Mouse (Mus musculus): ENCODE data around the gene Zmynd19. TPM values are rescaled to one million over a fixed set of nuclear protein-coding genes. Genes with fewer than 3 reads are reported as not detected.
A peak's percentile ranks its signal among the peaks of the same experiment; 100 is the strongest.

The Zmynd19 gene
- total RNA-seq (2021): 10 to 100 TPM; 38.0 to 40.9 TPM
- long read RNA-seq, experiment 1, transcript Zmynd19-201 (6 exons, 3,903 nt): major isoform, 7 of 14 reads
- long read RNA-seq, experiment 1, partial matches to known transcripts: 1 of 14 reads
- long read RNA-seq, experiment 1, other reads (novel, unspliced or antisense): 6 of 14 reads
- long read RNA-seq, experiment 2, partial matches to known transcripts: 1 of 6 reads
- long read RNA-seq, experiment 2, other reads (novel, unspliced or antisense): 4 of 6 reads

DNA sequence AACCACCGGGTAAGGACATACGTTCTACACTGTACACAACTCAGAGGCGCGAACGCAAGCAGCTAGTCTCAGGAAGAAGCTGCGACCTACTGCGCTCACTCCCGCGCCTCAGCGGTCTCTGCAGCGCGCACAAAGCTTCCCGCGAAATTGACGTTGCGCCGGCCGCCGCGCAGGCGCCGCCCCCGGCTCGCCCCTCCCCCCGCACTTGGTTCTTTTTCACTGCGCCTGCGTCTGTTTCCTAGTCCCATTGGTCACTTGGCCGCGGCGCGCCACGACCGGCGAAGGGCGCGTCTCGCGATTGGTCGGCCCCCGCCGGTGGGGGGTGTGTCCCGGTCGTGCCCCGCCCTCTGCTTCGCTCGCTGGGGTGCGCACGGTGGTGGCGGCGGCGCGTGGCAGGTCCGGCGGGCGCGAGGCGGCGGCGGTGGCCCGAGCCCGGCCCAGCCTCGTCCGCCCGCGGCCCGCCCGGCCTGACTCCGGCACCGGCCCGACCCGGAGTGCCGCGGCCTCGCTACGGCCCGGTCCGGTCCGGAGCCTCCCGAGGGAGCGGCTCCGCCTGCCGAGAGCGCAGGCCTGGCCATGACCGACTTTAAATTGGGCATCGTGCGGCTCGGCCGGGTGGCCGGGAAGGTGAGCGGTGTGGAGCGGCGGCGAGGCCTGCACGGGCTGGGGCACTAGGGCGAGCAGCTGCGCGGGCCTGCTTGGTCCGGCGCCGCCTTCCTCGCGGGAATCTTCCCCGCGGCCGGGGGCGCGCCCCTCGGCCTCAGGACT is at the start of gene Zmynd19:
Gene Zmynd19, plus strand, starts transcription at position 372 of the 768 bp plus-strand sequence.
- intact Hi-C loops (cut with DNase I): no loop called here
- DNase-seq (ENCODE audit: low spot score in 2 of 2): peak; percentile 98

DNA sequence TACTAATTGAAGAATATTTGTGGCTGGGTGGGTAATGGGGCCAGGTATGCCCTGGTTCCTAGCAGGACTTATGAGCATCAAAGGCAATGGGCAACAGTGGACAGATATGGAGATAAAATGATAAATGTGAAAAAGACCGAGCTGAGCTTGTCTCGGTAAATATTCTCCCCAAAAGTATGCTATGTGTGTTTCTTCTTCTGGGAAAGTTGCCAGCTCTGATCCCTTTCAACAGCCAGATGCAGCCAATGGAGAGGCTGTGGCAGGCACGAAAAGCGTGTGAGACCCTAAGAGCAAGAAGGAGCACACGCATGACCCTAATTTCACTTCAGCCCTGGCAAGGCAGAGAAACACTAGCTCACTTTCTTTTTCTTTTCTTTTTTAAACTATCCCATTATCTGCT is 48.5 kb upstream of the Zmynd19 start:
- intact Hi-C loops (cut with DNase I): loop anchor here (5.0 kb wide), 1 partner anchor 49 kb away; no protein-coding TSS in a partner anchor

DNA sequence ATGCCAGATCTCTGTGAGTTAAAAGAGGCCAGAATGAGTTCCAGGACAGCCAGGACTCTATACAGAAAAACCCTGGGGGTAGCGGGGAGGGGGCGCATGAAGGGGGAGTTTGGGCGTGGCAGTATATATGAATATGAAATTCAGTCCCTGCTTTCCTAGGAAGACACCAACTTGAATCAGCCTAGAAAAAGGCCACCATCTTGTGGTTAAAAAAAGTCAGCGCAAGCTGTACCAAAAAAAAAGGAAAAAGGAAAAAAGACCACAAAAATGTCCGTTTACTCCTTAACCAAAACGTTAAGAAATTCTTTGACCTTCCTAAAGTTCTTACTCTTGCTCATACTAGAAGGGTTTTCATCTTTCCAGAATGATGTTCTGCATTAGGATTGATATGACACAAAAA is 46.6 kb upstream of the Zmynd19 start:
- intact Hi-C loops (cut with DNase I): loop anchor here (5.0 kb wide), 1 partner anchor 51 kb away; no protein-coding TSS in a partner anchor
- DNase-seq (ENCODE audit: low spot score in 2 of 2): peak in 1 of 2 experiments; percentile 38

More for the DNA sequence above, 48.5 kb upstream of the Zmynd19 start:
- DNase-seq (ENCODE audit: low spot score in 2 of 2): peak; percentile 52 to 57

DNA sequence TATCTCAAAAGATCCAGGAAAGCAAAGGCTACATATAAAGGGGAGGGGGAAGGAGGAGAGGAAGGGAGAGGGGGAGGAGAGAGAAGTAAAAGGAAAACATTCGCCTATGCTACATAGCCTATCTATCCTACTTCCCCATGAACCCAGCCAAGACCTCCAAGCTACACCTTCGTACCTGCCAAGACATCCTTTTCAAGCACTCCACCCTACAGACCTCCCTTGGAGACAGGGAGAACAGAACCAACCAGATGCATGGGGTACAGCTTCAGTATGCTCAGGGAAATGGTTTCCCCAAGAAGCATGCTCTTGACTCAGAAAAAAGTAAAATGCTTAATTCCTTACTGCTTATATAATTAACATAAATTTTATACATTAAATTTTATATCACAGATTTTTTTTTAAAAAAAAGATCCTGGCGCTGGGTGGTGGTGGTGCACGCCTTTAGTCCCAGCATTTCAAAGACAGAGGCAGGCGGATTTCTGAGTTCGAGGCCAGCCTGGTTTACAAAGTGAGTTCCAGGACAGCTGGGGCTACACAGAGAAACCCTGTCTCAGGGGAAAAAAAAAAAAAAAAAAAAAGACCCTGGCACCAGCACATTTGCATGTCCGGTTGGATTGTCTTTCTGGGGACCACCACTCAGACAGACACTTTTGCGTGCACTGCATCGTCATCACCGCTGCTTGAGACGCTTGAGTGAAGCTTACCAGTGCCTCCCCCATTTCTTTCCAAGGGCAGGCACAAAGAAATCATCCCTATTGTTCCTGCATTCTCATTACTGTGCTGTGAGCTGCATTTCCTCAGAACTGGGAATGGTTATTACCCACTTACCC is 44.6 kb upstream of the Zmynd19 start:
- no peak for DNase-seq (ENCODE audit: low spot score in 2 of 2)
- intact Hi-C loops (cut with DNase I): loop anchor here (5.0 kb wide), 1 partner anchor 53 kb away; no protein-coding TSS in a partner anchor

DNA sequence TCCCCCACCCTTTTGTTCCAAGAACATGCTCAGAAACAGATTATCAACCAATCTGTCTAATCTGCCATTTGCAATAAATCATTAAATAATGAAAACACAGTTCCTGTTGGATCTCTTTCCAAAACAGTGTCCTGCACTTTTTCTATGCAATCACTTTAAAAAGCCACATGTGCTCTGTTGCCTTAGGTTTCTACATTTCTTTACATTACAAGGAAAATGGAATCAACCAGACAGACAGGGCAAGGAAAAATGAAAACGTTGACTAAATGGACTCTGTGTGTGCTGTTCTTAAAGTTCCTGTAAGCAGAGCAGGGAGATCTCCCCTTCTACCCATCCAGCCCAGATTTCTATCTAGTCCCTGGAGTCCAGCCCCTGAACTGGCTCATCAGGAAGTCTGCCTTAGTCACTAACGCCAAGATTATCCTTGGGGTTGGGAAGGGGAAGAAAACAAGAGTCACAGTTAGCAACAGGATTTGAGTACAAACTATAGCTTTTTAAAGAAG is 43.9 kb upstream of the Zmynd19 start:
- intact Hi-C loops (cut with DNase I): no loop called here
- DNase-seq (ENCODE audit: low spot score in 2 of 2): no peak

DNA sequence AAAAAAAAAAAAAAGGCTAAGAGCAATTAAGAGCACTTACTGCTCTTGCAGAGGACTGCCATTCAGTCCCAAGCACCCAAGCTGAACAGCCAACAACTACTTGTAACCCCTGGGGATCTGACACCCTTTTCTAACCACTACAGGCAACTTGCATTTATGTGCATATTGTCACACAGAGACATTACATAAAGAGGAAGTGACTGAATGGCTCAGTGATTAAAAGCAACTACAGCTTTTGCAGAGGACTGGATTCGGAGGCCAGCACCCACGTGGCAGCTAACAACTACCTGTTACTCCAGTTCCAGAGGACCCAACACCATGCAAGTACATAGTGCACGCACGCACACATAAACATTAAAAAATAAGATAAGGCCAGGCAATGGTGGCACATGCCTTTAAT is 39.1 kb upstream of the Zmynd19 start:
- DNase-seq (ENCODE audit: low spot score in 2 of 2): no peak

DNA sequence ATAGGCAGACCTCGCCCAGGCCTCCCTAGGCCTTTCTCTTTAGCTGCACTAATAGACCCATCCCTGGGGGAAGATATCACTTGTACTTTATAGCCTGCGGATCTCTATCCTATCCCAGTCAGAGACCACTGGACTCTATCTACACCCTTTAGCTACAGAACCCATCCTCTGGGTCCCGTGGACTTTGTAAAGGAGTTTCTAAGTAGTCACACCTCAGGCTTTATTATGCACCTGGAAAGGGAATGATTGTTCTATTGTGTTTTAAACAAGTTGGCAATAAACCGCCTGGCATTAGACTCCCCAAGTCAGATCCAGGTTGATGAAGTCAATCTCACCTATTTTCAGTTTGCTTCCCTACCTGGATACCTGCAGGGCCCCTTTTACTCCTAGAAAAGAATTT is 37.4 kb upstream of the Zmynd19 start:
- intact Hi-C loops (cut with DNase I): no loop called here
- no peak for DNase-seq (ENCODE audit: low spot score in 2 of 2)

More for the DNA sequence above, 39.1 kb upstream of the Zmynd19 start:
- intact Hi-C loops (cut with DNase I): no loop called here

DNA sequence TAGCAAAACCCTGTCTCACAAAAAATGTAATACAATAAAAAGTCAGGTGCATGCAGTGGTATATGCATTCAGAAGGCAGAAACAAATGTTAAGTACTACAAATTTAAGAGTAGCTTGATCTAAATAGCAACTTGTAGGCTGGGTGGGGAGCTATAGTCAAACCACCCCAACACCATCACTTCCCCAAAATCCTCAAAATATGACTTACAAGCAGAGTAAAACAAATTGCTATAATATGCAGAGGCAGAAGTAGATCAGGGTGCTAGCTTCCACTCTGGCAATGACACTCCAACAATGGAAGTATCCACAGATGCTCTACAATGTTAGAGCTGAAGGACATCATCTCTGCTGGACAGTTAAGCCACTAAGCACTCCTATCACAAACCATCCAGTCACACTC is 37.0 kb upstream of the Zmynd19 start:
- intact Hi-C loops (cut with DNase I): no loop called here
- no peak for DNase-seq (ENCODE audit: low spot score in 2 of 2)

DNA sequence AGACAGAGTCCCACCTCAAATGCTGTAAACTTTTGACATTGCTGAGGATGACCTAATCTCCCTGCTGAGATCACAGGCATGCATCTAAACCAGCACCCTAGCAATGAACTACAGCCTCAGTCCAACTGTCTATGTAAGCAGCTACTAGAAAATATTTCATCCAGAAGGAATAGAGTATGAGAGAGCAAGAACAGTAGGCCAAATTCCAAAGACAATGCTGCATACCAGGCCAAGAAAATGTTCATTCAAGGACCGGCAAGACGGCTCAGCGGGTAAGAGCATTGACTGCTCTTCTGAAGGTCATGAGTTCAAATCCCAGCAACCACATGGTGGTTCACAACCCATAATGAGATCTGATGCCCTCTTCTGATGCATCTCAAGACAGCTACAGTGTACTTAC is 34.8 kb upstream of the Zmynd19 start:
- no peak for DNase-seq (ENCODE audit: low spot score in 2 of 2)
- intact Hi-C loops (cut with DNase I): no loop called here

DNA sequence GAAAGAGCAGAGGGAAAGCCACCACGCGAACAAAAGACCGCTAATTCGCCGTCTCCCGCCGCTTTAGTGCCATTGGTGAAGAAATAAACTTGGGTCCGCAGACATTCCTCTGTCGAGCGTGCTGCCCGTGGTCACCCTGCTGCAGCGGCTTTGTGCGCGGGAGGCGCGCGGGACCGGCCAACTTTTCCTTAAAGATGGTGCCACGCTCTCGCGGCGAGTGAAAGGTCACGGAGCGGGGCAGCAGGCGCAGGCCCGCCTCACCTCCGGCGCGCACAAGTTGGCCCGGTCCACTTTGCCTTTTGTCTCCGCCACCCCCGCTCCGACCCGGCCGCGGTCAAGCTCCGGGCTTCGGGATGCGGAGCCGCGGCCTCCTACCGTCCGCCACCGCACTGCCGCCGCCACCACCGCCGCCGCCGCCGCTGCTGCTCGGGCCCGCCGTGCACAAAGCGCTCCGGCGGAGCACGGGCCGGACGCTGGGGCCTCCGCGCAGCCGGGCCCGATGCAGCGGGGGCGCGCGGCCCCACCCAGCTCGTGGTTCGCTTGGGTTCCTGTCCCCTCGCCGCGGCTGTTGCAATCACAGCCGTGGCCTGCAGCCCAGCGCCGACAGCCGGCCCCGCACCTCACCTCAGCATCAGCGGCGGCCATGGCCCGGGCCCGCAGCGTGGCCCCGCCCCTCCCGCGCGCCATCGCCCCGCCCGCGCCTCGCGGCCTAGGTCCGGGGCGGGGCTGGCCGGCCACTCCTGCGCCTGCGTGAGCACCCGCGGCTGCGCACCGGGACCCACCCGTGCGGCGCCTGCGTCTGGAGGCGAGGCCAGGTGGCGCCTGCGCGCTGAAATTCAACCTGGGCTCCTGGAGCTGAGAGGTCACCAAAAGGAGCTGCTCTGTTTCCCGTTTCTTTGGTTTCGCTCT is 30.4 kb upstream of the Zmynd19 start, which contains the start of gene Ehmt1:
Gene Ehmt1, minus strand, starts transcription at position 685 of the 909 bp plus-strand sequence.
- peak; percentile 93 to 95 for DNase-seq (ENCODE audit: low spot score in 2 of 2)
- intact Hi-C loops (cut with DNase I): no loop called here

DNA sequence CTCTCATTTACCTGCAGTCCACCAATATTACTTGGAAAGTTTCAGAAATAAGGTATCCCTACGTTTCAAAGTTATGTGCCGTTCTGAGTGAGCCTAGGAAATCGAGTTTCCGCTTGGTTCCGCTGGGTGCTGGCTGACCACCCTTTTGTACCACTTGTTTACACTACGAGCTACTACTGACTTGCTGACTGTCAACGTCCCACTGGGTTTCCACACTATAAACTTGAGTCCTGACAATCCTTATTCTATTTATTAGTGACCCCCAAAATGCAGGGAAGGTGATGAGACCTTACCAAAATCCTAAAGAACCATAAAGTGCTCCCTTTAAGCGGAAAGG is 29.8 kb upstream of the Zmynd19 start:
- DNase-seq (ENCODE audit: low spot score in 2 of 2): no peak
- intact Hi-C loops (cut with DNase I): no loop called here

DNA sequence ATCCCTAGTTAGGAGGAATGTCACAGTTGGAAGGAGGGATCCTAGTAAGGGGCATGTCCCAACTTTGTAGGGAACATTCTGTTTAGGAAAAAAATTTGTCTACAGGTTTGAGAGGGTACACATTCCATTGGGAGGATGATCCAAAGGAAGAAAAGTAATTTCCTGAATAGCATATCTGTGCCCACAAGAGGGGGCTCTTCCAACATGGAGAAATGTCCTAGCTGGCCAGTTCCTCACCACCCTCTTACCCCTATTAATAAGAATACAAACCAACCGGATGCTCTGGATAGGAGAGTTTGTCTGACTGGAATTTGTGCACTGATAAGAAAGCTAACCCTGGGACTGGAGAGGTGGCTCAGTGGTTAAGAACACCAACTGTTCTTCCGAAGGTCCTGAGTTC is 26.0 kb upstream of the Zmynd19 start:
- DNase-seq (ENCODE audit: low spot score in 2 of 2): no peak
- intact Hi-C loops (cut with DNase I): no loop called here

DNA sequence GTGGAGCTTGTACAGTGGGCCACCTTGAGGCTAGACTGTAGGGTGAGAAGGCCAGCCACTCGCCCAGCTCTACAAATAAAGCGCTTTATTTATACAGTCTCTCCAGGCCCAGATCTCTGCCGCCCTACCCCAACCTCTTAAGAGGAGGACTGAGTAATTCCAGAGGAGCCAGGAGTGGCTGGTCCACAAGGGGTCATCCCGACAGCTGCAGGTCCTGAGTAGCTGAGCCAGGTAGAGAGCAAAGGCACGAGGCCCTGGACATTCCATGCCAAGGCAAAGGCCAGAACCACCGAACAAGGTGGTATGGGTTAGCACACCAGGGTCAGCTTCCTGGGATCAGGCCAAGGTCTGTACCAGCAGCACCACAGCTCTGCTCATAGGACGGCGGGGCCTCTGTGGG is 24.3 kb upstream of the Zmynd19 start:
- intact Hi-C loops (cut with DNase I): no loop called here
- no peak for DNase-seq (ENCODE audit: low spot score in 2 of 2)

DNA sequence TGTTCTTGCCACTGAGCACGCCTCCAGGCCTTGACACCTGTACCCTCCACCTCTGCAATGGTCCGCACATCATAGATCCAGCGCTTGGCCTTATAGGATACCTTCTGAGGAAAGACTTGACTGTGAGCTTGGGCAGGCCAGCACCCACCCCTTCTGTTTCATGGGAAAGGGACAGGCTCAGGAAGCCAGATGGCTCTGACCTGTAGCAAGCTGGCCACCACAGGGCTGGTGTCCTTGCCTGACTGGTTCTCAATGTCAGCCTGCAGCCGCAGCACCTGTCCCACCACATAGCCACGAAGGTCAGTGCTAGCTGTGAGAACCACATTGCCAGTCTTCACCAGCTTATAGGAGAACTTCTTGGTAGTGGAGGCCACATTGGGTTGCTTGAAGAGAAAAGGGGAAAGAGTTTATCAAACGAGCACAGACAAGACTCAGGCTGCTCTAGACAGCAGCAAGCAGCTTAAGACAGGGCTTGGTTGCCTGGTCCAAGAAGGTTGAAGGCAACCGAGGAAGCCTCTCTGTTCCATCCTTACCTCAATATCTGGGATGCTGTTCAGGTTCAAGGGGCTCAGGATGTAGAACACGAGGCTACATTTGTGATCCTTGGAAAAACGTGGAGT is 23.1 kb upstream of the Zmynd19 start:
- no peak for DNase-seq (ENCODE audit: low spot score in 2 of 2)
- intact Hi-C loops (cut with DNase I): no loop called here

DNA sequence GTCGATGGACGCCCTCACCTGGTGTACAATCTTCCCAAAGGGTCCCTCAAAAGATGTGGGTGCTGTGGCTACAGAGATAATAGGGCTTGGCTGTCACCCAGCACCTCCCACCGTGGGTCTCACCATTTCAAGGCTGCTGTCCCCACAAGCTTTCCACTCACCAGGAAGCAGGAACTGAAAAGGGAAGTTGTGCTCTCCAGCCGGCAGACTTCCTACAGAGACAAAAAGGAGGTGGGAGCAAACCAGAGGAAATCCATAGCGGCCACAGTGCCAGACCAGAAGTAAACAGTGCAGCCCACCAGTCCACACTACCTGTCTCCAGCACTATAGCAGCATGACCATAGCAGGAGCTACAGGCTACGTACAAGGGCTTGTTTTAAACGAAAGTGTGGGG is 22.6 kb upstream of the Zmynd19 start:
- intact Hi-C loops (cut with DNase I): no loop called here
- DNase-seq (ENCODE audit: low spot score in 2 of 2): no peak

DNA sequence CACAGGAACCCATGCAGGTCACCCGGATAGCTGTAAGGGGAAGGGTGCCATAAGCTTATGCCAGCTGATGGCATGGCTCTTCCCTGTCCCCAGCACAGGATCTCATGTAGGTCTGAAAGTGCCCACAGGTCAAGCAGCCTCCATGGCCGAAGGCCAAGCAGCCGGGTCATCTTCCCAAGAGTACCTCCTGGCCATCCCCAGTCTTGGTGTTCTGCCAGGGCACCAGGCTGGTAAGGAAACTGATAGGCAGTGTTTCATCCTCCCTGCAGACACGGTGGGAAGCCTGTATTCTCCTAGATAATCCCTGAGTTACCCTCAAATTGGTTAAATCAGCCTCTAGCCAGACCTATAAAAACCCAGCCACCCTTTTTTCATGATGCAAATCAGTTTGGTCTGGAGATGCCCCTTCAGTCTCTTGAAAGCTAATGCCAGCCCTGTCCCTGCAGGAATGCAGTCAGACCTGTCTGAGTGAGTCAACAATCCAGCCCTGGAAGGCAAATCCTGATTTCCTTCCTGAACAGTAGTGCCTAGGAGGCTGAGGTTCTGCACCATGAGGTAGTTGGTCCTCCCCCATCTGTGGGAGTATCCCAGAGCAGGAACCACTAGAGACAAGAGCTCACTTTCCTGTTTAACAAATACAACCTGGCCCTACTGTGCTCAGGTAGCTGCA is 21.6 kb upstream of the Zmynd19 start:
- intact Hi-C loops (cut with DNase I): no loop called here
- DNase-seq (ENCODE audit: low spot score in 2 of 2): no peak

DNA sequence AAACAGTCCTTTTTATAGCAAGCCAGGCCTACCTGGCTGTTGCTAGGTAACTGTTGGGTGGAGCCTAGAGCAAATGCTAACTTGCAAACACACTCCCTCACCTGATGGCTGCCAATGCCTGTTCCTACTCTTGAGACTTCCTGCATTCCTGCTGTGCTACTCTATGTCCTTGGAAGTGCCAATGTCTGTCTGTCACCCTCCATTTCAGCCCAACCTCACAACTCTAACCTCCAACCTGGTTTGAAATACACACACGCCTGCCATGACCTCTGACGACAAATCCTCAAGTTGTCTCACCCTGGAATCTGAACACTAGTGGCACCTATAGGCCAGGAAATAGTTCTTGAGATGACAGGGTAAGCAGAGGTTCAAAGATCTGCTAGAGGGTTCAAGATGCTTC is 20.5 kb upstream of the Zmynd19 start:
- intact Hi-C loops (cut with DNase I): no loop called here
- no peak for DNase-seq (ENCODE audit: low spot score in 2 of 2)

DNA sequence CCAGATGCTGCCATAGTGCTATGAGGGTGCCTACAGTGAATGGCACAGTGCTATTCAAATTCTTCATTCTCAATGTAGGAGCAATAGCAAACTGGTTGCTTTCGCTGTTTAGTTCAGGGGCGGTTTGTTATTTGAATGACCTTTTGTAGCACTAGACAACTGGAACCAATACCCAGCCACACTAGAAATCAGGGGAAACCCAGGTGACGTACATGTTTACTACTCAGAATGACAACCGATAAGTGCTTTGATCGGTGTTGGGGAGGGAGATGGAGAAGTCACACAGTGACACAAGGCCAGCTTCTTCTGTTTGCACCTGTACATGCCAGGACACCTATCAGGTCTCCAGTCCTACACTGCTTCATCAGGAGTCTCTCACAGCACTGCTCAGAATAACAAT is 20.0 kb upstream of the Zmynd19 start:
- intact Hi-C loops (cut with DNase I): no loop called here
- DNase-seq (ENCODE audit: low spot score in 2 of 2): no peak
